Mouse (Mus musculus): ENCODE measurements around the gene Fbxl17. TPM values are rescaled to one million over a fixed set of nuclear protein-coding genes. Genes with fewer than 3 reads are reported as not detected.
A peak's percentile ranks its signal among the peaks of the same experiment; 100 is the strongest.

Gene Fbxl17
- polyA plus RNA-seq, 1 experiment from 2014 or later: 4.4 TPM

DNA sequence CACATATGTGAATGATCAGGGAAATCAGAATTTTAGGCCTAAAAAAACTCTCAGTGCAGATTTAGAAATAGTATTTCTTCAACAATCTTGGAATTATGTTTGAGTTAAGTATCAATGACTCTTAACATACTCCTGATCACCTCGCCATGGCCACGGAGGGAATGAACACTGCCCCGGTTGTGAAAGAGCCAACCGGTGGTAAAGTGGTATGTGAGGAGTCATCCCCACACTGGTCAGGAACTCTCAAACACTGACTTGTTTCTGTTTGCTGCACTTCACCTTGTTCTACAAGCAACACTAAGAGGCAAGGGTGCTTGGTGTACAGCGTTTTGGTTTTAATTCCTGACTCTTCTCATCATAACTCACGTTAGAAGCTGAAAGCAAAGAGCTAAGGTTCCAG lies 132.3 kb downstream of the Fbxl17 start:
- no peak overlapping the region for H3K27ac ChIP-seq
- no peak for DNase-seq (ENCODE audit: low spot score)
- no peaks in the 10 kb centered on the region for H3K27me3 ChIP-seq (ENCODE audit: low read depth, poor library complexity, severe bottlenecking)
- no peak overlapping the region for H3K4me3 ChIP-seq
- 90% methylated on average over 6 of the region's 6 CpGs for WGBS
- H3K36me3 ChIP-seq: no peaks in the 10 kb centered on the region
- H3K9me3 ChIP-seq (replicated peaks): no peaks in the 10 kb centered on the region
- peaks cover 35% of the 10 kb centered on the region for H3K4me1 ChIP-seq

DNA sequence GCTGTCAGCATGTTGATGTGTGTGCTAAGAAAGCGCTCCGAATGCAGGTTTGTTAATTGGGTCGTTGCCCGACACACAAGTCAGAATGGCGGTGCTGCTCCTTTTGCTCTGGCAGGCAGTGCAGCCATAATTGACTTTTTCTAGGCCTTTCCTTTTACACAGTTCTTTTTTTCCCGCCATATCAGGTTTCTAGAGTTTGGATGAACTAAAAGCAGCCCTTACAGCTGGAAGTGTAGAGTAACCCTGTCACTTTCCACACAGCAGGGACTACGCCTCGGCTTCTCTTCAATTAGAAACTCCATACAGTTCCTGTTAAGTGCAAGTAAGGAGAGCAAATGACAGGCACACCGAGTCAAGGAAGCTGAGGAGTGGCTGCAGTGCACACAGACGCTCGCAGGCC lies 133.8 kb downstream of the Fbxl17 start:
- no peaks in the 10 kb centered on the region for H3K27me3 ChIP-seq (ENCODE audit: low read depth, poor library complexity, severe bottlenecking)
- no peak overlapping the region for H3K4me3 ChIP-seq
- 39% methylated on average over 11 of the region's 11 CpGs for WGBS
- no peaks in the 10 kb centered on the region for H3K36me3 ChIP-seq
- peaks cover 35% of the 10 kb centered on the region for H3K4me1 ChIP-seq
- DNase-seq (ENCODE audit: low spot score): peak; percentile 36
- H3K9me3 ChIP-seq (replicated peaks): no peaks in the 10 kb centered on the region
- peak overlapping the region; percentile 54 for H3K27ac ChIP-seq

DNA sequence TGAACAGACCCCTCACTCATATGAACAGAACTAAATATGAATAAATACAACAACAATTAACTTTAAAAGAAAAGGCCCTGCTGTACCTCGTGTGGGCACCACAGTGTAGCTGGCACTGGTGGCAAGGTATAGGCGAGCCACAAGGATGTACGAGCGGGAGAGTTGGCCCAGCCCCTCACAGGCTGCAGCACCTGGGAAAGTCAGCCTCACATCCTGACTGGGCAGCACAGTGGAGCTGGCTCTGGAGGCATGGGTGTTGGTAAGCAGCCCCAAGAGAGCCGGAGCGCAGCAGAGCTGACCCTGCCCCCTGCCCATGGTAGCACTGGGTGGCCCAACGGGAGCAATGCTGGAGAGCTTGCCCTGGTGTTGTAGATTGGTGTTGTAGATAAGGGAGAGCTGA lies 135.2 kb downstream of the Fbxl17 start:
- DNase-seq (ENCODE audit: low spot score): no peak
- Histone ChIP-seq H3K4me3 (no peak overlapping the region), H3K36me3 (no peaks in the 10 kb centered on the region), H3K27me3 (ENCODE audit: low read depth, poor library complexity, severe bottlenecking) (no peaks in the 10 kb centered on the region), H3K4me1 (peaks cover 35% of the 10 kb centered on the region), H3K9me3 (replicated peaks) (no peaks in the 10 kb centered on the region), H3K27ac (no peak overlapping the region)
- WGBS: 93% methylated on average over 7 of the region's 7 CpGs

DNA sequence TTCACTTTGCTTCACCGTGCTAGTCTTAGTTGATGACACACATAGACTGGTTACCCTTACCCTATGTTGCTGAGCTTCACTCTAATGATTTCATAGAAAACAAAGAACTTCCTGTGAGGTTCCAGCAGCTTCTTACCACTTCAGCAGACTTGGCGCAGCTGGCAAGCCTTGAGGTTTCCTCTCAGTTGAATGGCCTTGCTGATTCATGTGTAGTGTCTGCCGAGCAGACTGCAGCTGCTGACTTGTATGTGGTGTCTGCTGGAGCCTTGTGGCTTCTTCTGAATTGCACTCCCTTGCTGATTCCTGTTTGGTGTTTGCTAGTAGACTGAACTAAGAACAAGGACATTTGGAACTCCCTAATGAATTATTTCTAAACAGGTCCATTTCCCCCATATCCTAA lies 137.6 kb downstream of the Fbxl17 start:
- H3K9me3 ChIP-seq (replicated peaks): no peaks in the 10 kb centered on the region
- no peak overlapping the region for H3K27ac ChIP-seq
- H3K4me3 ChIP-seq: no peak overlapping the region
- H3K27me3 ChIP-seq (ENCODE audit: low read depth, poor library complexity, severe bottlenecking): no peaks in the 10 kb centered on the region
- no peak for DNase-seq (ENCODE audit: low spot score)
- 82% methylated on average over 3 of the region's 3 CpGs for WGBS
- H3K4me1 ChIP-seq: peaks cover 19% of the 10 kb centered on the region
- no peaks in the 10 kb centered on the region for H3K36me3 ChIP-seq

DNA sequence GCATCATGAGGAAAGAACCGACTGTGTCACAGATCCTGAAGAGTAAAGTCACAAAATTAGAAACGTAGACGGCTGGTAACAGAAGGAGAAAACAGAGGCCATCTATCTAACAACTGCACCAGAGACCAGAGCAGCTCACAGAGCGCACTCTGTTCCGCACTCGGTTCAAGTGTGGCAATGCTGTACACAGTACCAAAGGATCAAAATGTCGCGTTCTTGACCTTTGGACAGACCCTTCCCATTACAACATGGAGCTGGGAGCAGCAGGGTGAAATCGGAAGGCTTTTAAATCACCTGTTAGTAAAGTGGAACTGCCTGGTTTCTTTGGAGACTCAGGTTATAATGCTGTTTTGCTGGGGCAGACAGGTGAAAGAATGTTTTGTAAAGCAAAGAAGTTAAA lies 138.1 kb downstream of the Fbxl17 start:
- peaks cover 14% of the 10 kb centered on the region for H3K4me1 ChIP-seq
- H3K36me3 ChIP-seq: no peaks in the 10 kb centered on the region
- H3K27ac ChIP-seq: no peak overlapping the region
- no peak for DNase-seq (ENCODE audit: low spot score)
- no peak overlapping the region for H3K4me3 ChIP-seq
- no peaks in the 10 kb centered on the region for H3K9me3 ChIP-seq (replicated peaks)
- WGBS: 88% methylated on average over 9 of the region's 9 CpGs
- no peaks in the 10 kb centered on the region for H3K27me3 ChIP-seq (ENCODE audit: low read depth, poor library complexity, severe bottlenecking)

DNA sequence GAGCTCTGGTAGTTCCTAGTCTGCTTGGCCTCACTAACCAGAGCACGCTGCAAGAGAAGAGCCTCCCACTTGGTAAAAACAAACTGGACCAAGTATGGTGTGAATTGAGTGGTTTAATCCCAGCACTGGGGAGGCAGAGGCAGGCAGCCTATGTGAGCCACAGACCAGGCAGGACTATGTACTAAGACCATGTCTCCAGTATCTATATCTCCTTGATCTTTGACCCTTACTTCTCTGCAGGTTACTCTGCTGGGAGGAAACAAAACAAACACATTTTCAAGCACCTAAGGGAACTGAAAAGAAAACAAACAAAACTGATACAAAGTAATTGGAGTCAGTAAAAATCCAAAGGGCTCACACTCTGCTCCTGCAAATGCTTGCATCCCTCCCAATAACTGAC lies 141.0 kb downstream of the Fbxl17 start:
- Histone ChIP-seq H3K27me3 (ENCODE audit: low read depth, poor library complexity, severe bottlenecking) (no peaks in the 10 kb centered on the region), H3K4me1 (no peaks in the 10 kb centered on the region), H3K36me3 (0 out of 2 replicates have a peak, but pooled peaks cover 2% of the 10 kb centered on the region), H3K4me3 (no peak overlapping the region), H3K9me3 (replicated peaks) (no peaks in the 10 kb centered on the region), H3K27ac (no peak overlapping the region)
- no peak for DNase-seq (ENCODE audit: low spot score)
- WGBS: 69% methylated on average over 1 of the region's 1 CpGs

DNA sequence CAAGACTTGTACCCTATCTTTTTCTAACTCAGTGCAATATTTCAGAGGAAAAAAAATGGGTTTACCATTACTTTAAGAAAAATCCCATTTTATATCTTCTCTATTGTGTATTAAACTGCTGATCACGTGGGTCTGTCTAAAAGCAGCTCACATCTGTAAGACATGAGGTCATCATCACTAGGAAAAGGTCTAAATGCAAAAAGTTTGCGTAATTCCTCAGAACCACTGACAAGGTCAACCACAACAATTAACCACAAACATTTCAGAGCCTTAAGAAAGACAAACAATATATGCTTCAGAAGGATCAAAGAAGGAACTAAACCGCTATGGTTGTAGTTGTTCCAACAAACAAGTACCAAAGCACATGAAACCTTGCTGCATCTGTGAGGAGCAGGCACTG lies 143.6 kb downstream of the Fbxl17 start:
- H3K9me3 ChIP-seq (replicated peaks): no peaks in the 10 kb centered on the region
- H3K27me3 ChIP-seq (ENCODE audit: low read depth, poor library complexity, severe bottlenecking): no peaks in the 10 kb centered on the region
- H3K4me1 ChIP-seq: no peaks in the 10 kb centered on the region
- H3K4me3 ChIP-seq: no peak overlapping the region
- no peak for DNase-seq (ENCODE audit: low spot score)
- 0 out of 2 replicates have a peak, but pooled peaks cover 2% of the 10 kb centered on the region for H3K36me3 ChIP-seq
- WGBS: 95% methylated on average over 3 of the region's 3 CpGs
- H3K27ac ChIP-seq: no peak overlapping the region

DNA sequence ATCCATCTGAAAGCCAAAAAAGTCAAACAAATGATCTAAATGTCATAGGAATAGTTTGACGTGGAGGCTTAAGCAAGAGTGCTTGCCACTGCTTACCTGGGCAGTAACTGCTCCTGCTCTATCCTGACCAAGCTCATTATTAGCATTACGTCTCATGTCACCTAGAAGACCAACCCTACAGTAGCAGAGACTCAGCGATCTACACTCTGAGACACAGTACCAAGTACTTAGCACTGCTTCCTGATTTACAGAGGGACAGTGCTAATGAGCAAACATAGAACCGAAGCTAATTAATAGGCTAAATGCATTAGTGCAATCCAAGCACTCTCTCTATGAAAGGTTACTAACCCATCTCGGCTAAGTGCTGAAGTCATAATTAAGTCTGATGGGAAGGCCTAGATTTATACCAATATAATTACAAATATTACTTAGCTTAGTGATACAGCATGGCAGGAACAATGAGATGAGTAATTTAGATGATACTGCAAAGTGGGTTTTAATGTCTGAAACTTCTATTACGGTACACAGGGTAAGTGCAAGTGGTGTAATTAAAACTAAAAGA lies 147.1 kb downstream of the Fbxl17 start:
- H3K4me3 ChIP-seq: no peak overlapping the region
- H3K9me3 ChIP-seq (replicated peaks): no peaks in the 10 kb centered on the region
- no peaks in the 10 kb centered on the region for H3K27me3 ChIP-seq (ENCODE audit: low read depth, poor library complexity, severe bottlenecking)
- no peaks in the 10 kb centered on the region for H3K4me1 ChIP-seq
- H3K36me3 ChIP-seq: peaks cover 3% of the 10 kb centered on the region; the same call in 1 of the 2 replicates
- DNase-seq (ENCODE audit: low spot score): no peak
- H3K27ac ChIP-seq: no peak overlapping the region
- 91% methylated on average over 6 of the region's 6 CpGs for WGBS

DNA sequence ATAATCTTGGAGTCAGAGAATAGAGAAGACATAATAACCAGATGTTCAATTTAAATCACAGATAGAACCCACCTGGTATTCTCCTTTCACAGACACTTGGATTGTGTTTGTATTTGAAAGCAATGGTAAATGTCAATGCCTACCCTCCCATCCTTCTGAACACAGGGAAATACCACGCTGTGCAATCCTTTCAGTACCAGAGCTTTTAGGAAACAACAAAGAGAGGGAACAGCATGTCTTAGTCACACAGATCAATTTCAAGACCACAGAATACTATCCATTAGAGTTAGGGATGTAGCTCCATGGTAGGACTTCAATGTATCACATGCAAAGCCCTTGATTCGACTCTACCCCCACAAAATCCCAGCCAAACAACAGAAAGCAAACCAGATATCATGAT lies 148.1 kb downstream of the Fbxl17 start:
- WGBS: 87% methylated on average over 2 of the region's 2 CpGs
- H3K36me3 ChIP-seq: peaks cover 14% of the 10 kb centered on the region

DNA sequence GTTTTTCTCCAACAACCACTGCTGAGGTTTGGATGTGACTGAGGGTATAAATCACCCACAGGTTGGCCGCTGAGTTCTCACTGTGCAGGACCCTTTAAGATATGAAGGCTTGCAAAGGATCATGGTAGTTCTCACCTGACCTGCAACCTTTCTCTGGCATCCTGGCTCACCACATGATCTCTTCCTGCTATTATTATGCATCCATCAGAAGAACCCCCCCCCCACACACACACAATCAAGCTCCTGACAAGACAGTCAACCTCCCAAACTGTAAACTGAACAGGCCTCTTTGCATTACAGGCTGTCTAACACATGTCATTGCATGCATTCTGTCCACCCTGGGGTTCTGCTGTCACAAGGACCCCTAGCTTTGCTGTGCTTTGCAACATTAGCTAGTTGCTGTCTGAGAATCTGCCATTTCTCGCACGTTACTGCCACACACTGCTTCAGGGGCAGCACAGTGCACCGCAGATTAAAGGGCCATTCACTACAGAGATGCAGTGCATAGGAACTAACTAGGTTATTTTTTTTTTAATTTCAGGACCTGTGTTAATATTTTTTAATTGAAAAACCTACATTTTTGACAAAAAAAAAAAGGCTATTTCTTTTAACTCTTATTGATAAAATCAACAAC lies 148.8 kb downstream of the Fbxl17 start:
- Histone ChIP-seq H3K27ac (no peak overlapping the region), H3K4me3 (no peak overlapping the region), H3K27me3 (ENCODE audit: low read depth, poor library complexity, severe bottlenecking) (no peaks in the 10 kb centered on the region), H3K36me3 (peaks cover 15% of the 10 kb centered on the region), H3K4me1 (no peaks in the 10 kb centered on the region), H3K9me3 (replicated peaks) (no peaks in the 10 kb centered on the region)
- no peak for DNase-seq (ENCODE audit: low spot score)
- WGBS: 74% methylated on average over 4 of the region's 4 CpGs

More for the DNA sequence above, 148.1 kb downstream of the Fbxl17 start:
- Histone ChIP-seq H3K4me1 (no peaks in the 10 kb centered on the region), H3K4me3 (no peak overlapping the region), H3K27me3 (ENCODE audit: low read depth, poor library complexity, severe bottlenecking) (no peaks in the 10 kb centered on the region), H3K27ac (no peak overlapping the region), H3K9me3 (replicated peaks) (no peaks in the 10 kb centered on the region)
- DNase-seq (ENCODE audit: low spot score): no peak

DNA sequence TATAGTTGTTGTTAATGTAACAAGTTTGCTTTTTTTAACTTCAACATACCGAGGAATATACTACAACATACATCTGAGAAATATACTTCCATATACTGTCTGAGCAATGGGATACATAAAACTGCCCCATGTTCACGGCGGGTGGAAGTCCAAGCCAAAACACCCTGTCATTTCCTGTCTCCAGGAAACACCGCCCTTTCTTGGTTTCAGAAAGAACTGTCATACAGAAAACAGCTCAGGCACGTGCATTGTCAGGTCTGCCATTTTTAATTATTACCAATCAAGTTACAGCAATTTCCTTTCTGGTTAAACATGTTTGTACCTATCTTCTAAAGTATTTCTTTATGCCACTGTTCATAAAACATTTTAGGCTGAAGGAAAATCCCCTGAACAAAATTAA lies 155.7 kb downstream of the Fbxl17 start:
- no peaks in the 10 kb centered on the region for H3K4me1 ChIP-seq
- DNase-seq (ENCODE audit: low spot score): no peak
- 80% methylated on average over 5 of the region's 5 CpGs for WGBS
- no peaks in the 10 kb centered on the region for H3K27me3 ChIP-seq (ENCODE audit: low read depth, poor library complexity, severe bottlenecking)
- H3K27ac ChIP-seq: no peak overlapping the region
- H3K36me3 ChIP-seq: peaks cover 15% of the 10 kb centered on the region
- no peak overlapping the region for H3K4me3 ChIP-seq
- H3K9me3 ChIP-seq (replicated peaks): no peaks in the 10 kb centered on the region

DNA sequence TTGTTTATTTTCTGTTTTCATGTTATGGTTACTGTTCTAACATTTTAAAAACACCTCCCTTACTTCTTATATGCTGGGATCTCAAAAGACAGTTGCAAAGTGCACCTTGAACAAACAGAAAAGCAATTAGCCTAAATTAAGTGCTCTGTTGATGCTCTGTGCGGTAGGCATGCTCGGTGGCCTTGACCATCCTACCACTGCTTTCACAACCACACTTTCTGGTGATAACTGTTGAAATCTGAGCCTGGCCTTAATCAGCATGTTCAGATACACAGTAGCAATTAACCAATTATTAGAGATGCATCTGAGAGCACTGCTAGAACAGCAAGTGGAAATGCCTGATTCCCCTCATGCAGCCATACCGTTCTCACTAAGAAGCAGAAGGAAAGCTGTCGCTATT lies 156.7 kb downstream of the Fbxl17 start:
- WGBS: 87% methylated on average over 4 of the region's 4 CpGs

DNA sequence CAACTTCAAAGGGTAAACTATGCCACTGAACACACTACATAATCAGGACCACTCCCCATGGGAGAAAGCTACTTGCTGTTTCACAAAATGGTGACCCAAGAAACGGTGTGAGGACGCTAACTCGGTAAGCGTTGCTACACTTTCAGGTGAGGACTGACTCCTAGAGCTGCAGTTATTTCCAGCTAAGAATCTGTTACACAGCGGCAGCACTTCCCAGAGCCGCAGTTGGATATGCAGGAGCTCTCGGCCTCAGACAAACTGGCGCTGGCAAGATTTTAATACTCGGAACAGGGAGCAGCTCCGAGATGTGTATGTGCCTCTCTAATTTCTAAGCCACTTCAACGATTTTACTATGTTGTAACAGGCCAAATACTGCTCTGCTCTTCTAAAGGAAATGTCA lies 157.4 kb downstream of the Fbxl17 start:
- Histone ChIP-seq H3K4me1 (no peaks in the 10 kb centered on the region), H3K36me3 (peaks cover 11% of the 10 kb centered on the region), H3K9me3 (replicated peaks) (no peaks in the 10 kb centered on the region), H3K4me3 (no peak overlapping the region), H3K27me3 (ENCODE audit: low read depth, poor library complexity, severe bottlenecking) (no peaks in the 10 kb centered on the region), H3K27ac (no peak overlapping the region)
- WGBS: 85% methylated on average over 11 of the region's 11 CpGs
- no peak for DNase-seq (ENCODE audit: low spot score)

More for the DNA sequence above, 156.7 kb downstream of the Fbxl17 start:
- H3K27me3 ChIP-seq (ENCODE audit: low read depth, poor library complexity, severe bottlenecking): no peaks in the 10 kb centered on the region
- no peak overlapping the region for H3K27ac ChIP-seq
- H3K36me3 ChIP-seq: peaks cover 15% of the 10 kb centered on the region
- no peak overlapping the region for H3K4me3 ChIP-seq
- no peaks in the 10 kb centered on the region for H3K9me3 ChIP-seq (replicated peaks)
- DNase-seq (ENCODE audit: low spot score): no peak
- no peaks in the 10 kb centered on the region for H3K4me1 ChIP-seq

DNA sequence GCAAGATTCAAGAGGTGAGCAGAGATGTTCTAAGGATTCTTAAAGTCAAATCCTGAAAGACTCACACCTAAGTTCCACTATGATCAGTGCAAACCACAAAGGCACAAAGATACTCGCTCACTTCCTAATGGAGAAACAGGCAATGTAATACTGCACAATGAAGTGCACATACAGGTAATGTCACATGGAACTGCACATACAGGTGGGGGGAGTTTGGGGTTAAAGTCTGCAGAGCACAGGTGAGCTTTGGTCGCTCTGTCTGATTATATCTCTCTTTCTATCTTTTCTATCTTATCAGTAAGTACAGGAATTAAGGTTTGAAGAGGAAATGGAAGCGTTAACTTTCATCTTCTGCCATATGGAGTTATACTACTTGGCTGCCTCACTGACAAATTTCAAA lies 158.6 kb downstream of the Fbxl17 start:
- Histone ChIP-seq H3K4me3 (no peak overlapping the region), H3K9me3 (replicated peaks) (no peaks in the 10 kb centered on the region), H3K36me3 (no peaks in the 10 kb centered on the region), H3K27ac (no peak overlapping the region), H3K27me3 (ENCODE audit: low read depth, poor library complexity, severe bottlenecking) (no peaks in the 10 kb centered on the region), H3K4me1 (no peaks in the 10 kb centered on the region)
- WGBS: 90% methylated on average over 3 of the region's 3 CpGs
- DNase-seq (ENCODE audit: low spot score): no peak
